13 mouse cellular contexts compared by ENCODE assay signal in the genomic region with DNA sequence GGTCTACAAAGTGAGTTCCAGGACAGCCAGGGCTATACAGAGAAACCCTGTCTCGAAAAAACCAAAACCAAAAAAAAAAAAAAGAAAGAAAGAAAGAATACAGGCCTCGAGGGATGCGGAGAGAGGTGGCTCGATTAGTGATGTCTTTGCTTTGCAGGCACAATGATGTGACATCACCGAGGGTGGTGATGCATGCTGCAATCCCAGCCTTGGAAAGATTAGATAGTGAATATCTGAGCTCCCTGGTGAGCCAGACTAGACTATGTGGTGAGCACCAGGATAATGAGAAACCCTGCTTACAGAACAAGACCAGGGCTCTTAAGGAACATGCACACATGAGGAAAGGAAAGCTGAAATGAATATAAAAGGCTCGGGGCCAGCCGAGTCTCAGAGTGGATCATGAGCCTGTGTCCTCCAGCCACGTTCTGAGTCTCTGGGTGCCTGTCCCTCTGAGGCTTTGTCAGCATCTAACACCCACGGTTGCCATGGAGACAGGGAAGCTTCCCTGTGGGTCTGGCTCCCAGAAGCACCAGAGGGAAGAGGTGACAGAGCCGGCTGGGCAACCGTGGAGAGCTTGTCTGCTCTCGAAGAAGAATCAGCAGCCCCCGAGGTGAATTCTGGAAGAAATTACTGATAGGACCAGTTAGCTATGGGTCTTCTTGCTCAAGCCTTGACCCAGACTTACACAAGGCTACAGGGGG. TPM values are rescaled to one million over a fixed set of nuclear protein-coding genes. Genes with fewer than 3 reads are reported as not detected.
A peak's percentile ranks its signal among the peaks of the same experiment; 100 is the strongest.
DNase-seq lines count a peak whose midpoint lies in the region; ATAC-seq and TF ChIP-seq lines count a peak whose summit lies in the region.
"Had no signal": no experiment of that assay in that cellular context is flagged by ENCODE, and none has a peak within 500 bp of the region (broad histone marks: within the 10 kb centered on the region; RNA-seq: fewer than 3 reads in every experiment).

No protein-coding gene starts in this region.

- H3K9me3 ChIP-seq in lung, postnatal 0 days (ENCODE audit: low read length) = no peaks in the 10 kb centered on the region
- H3K9me3 ChIP-seq in intestine, postnatal 0 days (ENCODE audit: control insufficient read depth) = no peaks in the 10 kb centered on the region

- no peak for ATAC-seq in lung, postnatal 0 days
- no peak for ATAC-seq in intestine, postnatal 0 days

- H3K27ac ChIP-seq in lung, postnatal 0 days (ENCODE audit: low read length) = no peak overlapping the region
- H3K27ac ChIP-seq in intestine, postnatal 0 days (ENCODE audit: low read depth, low read length) = no peak overlapping the region
- H3K27ac ChIP-seq: embryonic facial prominence, embryonic 13.5 days; limb, embryonic 12.5 days had no signal

- no peaks in the 10 kb centered on the region for H3K36me3 ChIP-seq in lung, postnatal 0 days (ENCODE audit: insufficient read depth, low read length)
- no peaks in the 10 kb centered on the region for H3K36me3 ChIP-seq in intestine, postnatal 0 days (ENCODE audit: control insufficient read depth, insufficient read depth)
- H3K36me3 ChIP-seq: embryonic facial prominence, embryonic 13.5 days; limb, embryonic 12.5 days had no signal

- H3K4me3 ChIP-seq in lung, postnatal 0 days (ENCODE audit: low read depth, low read length) = no peak overlapping the region
- H3K4me3 ChIP-seq in intestine, postnatal 0 days (ENCODE audit: low read depth, low read length) = no peak overlapping the region
- H3K4me3 ChIP-seq: embryonic facial prominence, embryonic 13.5 days; limb, embryonic 12.5 days had no signal

- no peak for TF ChIP-seq EP300 in lung, postnatal 0 days (IDR thresholded peaks at IDR 0.05)

- no peak overlapping the region for H3K9ac ChIP-seq in lung, postnatal 0 days (replicated peaks; ENCODE audit: low read depth)
- no peak overlapping the region for H3K9ac ChIP-seq in intestine, postnatal 0 days (ENCODE audit: low read depth, low read length)
- H3K9ac ChIP-seq: embryonic facial prominence, embryonic 13.5 days; limb, embryonic 12.5 days had no signal

- peak; percentile 51 for DNase-seq in lung, postnatal 10 days
- no peak for DNase-seq in lung, postnatal 0 days (ENCODE audit: low spot score)
- peak; percentile 40 for DNase-seq in embryo, embryonic 10.5 days (ENCODE audit: low spot score)
- DNase-seq in left cerebral cortex, adult 9 months (ENCODE audit: low spot score in 2 of 2) = peak; percentile 8 to 56
- peak; percentile 26 to 49 for DNase-seq in right cerebral cortex, postnatal 36 days (ENCODE audit: low spot score in 2 of 2)
- DNase-seq in kidney, postnatal 14 days = no peak
- DNase-seq: kidney, adult 8-10 months; lung, postnatal 14 days; thymus, postnatal 25 days had no signal

- H3K4me2 ChIP-seq in lung, postnatal 0 days (replicated peaks; ENCODE audit: low read depth, low read length) = no peak overlapping the region
- no peak overlapping the region for H3K4me2 ChIP-seq in intestine, postnatal 0 days (replicated peaks; ENCODE audit: low read depth)
- H3K4me2 ChIP-seq: embryonic facial prominence, embryonic 13.5 days; limb, embryonic 12.5 days had no signal

- TF ChIP-seq CTCF in lung, postnatal 0 days (IDR thresholded peaks at IDR 0.05) = no peak
- TF ChIP-seq CTCF in intestine, postnatal 0 days (IDR thresholded peaks at IDR 0.05; ENCODE audit: low read depth) = no peak

- 55% methylated on average over 13 of the region's 13 CpGs for WGBS in lung, postnatal 0 days
- WGBS in intestine, postnatal 0 days = 65% methylated on average over 13 of the region's 13 CpGs

- H3K4me1 ChIP-seq in lung, postnatal 0 days (ENCODE audit: insufficient read depth, low read depth, low read length) = no peaks in the 10 kb centered on the region
- H3K4me1 ChIP-seq in intestine, postnatal 0 days (replicated peaks; ENCODE audit: control insufficient read depth, insufficient read depth, low read length) = no peaks in the 10 kb centered on the region
- H3K4me1 ChIP-seq: embryonic facial prominence, embryonic 13.5 days; limb, embryonic 12.5 days had no signal

- H3K27me3 ChIP-seq in lung, postnatal 0 days (replicated peaks; ENCODE audit: insufficient read depth, low read length) = no peaks in the 10 kb centered on the region
- no peaks in the 10 kb centered on the region for H3K27me3 ChIP-seq in intestine, postnatal 0 days (replicated peaks; ENCODE audit: control insufficient read depth, insufficient read depth, low read length)
- H3K27me3 ChIP-seq: embryonic facial prominence, embryonic 13.5 days; limb, embryonic 12.5 days had no signal

RNA-seq across cellular contexts. Expression of a gene that starts 20.9 kb away (rescaled TPM):
- 0.06 TPM in 1 of 2 replicates, not detected in the other for polyA plus RNA-seq in lung, postnatal 0 days (2015; fragmentation: Nextera tagmentation; extraction: Ambion mirVana)
- 0.12 and 0.33 TPM in 2 replicates for polyA plus RNA-seq in intestine, postnatal 0 days (2015; fragmentation: Nextera tagmentation; extraction: Ambion mirVana)
- polyA plus RNA-seq: limb, embryonic 12.5 days had no signal

RNA-seq across cellular contexts. Expression of a gene that starts 34.3 kb away (rescaled TPM):
- 0.10 TPM in 1 of 2 replicates, not detected in the other for polyA plus RNA-seq in lung, postnatal 0 days (2015; fragmentation: Nextera tagmentation; extraction: Ambion mirVana)
- 0.52 and 0.55 TPM in 2 replicates for polyA plus RNA-seq in intestine, postnatal 0 days (2015; fragmentation: Nextera tagmentation; extraction: Ambion mirVana)
- polyA plus RNA-seq: heart, embryonic 14.5 days had no signal

Comparison
In these comparisons a context has a peak if more than half of its experiments do, and no peak if none do; other contexts are left out.
1. DNase-seq: peak in lung, postnatal 10 days (single experiment), embryo, embryonic 10.5 days (single experiment), left cerebral cortex, adult 9 months (2 of 2) and right cerebral cortex, postnatal 36 days (2 of 2); none in lung, postnatal 0 days (single experiment) and kidney, postnatal 14 days (single experiment).